Mouse (Mus musculus) NIH3T3 (cell line): ENCODE results near the gene Gch1.

Experiments used
- DNase-seq: peaks from one replicate; pipeline ENCODE4 v3.0.0-alpha.2; 2012; ENCODE audit warnings: low read depth

Gene Gch1

DNA sequence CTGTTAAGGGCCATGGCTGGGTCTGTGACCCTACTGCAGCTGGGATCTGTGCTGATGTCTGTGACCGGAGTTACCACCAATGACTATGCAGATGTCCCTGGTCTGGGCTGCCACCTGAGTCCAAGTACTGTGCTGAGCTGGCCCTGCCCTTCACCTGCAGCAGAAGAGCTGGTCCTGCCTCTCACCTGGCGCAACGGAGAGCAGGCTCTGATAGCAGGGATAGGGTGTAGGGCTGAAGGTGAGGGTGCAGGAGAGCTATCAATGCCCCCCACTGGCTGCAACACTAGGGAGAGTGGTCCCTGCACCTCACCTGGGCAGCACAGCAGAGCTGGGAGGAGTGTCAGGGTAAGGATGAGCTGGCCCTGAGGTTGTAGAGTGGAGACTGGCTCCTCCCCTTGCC, 17.4 kb upstream of the Gch1 start:
- no peak for DNase-seq

- no peak for DNase-seq
These were observed 16.2 kb upstream of the Gch1 start for GRCm38 (mm10) chr14:47205270-47205972.

DNA sequence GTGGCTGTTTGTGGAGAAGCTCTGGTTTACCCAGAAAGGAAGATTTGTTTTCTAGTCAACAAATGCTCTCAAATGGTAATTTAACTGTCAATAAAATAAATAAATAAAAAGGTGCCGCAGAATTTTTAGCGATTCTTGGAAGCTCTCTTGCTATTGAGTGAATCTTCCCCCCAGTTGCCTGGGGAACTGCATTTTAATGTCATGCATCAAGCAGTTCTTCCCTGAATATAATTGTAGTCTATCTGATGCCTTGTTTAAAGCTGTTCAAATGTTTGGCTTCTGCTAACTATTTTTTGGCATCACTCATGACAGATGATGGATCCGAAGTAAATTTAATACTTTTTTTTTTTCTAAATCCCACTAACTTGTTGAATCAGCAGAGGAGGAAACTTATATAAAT, 8.1 kb upstream of the Gch1 start:
- DNase-seq: no peak

DNA sequence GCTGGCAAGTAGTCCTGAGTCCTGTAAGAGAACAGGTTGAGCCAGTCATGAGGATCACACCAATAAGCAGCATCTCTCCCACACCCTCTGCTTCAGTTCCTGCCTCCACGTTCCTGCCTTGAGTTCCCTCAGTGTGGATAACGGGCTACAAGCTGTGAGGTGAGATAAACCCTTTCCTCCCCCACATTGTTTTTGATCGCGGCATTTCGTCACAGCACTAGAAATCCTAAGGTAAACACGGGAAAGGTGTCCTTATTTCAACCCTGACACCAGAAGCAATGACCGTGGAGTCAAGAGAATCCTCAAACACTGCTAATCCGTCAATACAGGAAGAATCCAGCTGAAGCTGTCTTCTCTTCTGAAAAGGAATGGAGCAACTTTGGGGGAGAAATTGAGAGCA, 7.5 kb upstream of the Gch1 start:
- no peak for DNase-seq

GRCm38 (mm10) chr14:47194096-47194495, 4.9 kb upstream of the Gch1 start:
- no peak for DNase-seq

GRCm38 (mm10) chr14:47193506-47193905, 4.3 kb upstream of the Gch1 start:
- no peak for DNase-seq

GRCm38 (mm10) chr14:47191861-47192260, 2.6 kb upstream of the Gch1 start:
- DNase-seq: no peak

DNA sequence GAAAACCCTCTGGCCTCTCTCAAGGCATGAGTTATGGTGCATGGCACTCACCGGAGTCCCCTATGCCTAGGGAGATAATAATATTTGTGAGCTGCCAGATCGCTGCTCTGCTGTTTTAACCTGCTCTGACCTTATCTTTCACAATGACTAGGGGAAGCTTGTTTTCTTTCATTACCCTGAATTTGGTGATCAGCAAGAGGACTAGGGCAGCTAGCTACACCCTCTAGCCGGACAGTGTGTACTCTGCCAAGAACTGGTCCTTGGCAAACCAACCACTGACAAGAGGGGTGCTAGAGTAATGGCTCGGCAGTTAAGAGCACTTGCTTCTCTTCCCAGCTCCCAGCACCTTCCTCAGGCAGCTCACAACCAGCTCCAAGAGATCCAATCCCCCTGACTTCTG, 1.4 kb upstream of the Gch1 start:
- DNase-seq: no peak

- no peak for DNase-seq
These were observed 382 bp upstream of the Gch1 start for GRCm38 (mm10) chr14:47189635-47189955.

DNA sequence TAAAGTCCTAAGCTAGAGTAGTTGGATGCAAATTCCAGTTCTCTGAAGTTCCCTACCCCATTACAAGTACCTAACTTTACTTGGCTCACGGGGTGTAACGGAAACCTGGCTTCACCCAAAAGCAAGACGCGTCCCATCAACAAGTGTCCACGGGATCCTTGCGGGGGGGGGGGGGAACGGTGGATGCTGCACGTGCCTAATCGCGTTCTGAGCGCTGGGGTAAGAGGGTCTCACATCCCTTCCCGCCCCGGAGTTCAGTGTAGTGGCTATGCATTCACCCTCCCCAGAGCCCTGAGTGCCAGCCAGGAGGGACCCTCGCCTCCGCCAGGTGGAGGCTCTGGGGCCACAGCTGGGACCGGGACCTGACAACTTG, 752 bp downstream of the Gch1 start:
- no peak for DNase-seq

- no peak for DNase-seq
These were observed 1.4 kb downstream of the Gch1 start for GRCm38 (mm10) chr14:47187666-47188360.

DNA sequence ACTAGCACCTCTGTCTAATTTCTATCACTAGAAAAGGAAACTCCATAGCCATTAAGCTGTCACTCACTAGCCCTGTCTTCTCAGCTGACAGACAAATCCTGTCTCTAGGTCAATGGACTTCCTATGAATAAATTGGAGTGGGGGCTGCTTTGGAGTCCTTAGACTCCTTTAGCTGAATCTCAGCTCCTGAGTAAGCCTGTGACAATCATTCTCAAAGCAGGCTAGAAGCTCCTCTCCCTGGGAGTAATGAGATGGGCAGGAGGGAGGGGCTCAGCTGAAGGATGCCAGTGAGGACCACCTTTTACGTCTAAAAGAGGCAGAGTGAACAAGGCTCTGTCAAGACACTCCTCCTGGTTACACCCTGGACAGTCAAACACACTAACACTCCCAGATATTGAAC, 2.0 kb downstream of the Gch1 start:
- no peak for DNase-seq

DNA sequence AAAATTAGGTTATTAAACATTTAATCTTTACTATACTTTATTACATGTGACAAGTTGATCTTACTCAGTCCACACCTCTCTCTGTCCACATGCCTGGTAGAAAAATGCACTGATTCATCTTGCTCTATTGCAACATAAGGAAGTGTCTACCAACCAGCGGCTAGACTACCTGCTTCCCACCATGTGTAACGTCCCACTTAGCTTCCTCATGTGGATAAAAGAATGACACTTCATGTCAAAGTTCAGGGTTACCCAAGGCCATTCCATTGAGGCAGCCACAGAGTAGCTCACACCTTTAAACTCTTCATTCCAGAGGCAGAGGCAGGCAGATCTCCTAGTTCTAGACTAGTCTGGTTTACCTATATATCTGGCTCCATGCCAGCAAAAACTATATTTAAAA, 2.7 kb downstream of the Gch1 start:
- DNase-seq: no peak

DNA sequence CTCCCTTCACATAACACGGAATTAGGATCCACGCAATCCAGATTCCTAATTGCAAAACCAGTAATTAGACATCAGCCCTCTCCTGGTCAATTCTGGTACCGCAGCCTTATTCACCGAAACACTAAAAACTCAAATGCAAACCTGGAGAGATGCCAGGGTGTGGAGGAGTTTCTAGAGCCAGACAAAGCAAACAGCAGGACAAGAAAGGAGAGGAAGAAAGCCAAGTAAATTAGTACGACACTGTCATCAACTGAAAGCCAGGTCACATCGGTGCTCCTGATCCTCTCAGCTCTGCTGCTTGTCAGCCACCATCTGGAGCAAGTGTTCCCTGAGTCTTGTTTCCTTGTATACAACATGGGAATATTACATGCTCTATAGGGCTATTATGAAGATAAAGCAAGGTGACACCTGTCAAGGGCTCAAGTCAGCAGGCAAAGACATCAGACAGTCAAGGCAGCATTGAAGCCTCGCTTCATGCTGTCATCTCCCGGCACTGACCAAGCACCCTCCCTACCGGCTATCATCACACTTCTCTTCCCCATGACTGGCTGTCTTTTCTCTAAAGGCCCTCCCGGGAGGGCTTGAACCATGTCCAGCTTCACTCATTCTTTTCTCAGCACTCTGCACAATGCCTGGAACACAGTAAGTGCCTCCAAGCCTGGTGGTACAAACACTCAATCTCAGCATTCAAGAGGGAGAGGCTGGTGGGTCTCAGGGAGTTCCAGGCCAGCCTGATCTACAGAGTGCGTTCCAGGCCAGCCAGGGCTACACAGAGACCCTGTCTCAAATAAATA, 7.5 kb downstream of the Gch1 start:
- DNase-seq: peak; percentile 64

DNA sequence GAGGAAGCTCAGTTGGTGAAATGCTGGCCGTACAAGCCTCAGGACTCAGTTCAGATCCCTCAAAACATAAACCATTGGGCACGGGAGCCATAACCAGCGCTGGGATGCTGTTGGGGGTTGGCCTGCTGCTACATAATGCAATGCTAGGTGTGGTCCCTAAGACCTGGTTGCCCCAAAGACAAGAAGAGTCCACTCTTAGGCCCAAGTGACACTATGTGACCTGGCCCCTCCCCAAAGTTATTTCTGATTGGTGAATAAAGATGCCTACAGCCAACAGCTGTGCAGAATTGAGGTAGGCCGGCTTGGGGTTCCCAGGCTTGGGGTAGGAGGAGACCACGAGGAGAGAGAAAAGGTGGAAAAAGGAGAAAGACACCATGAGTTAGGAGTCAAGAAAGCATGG, 10.4 kb downstream of the Gch1 start:
- DNase-seq: no peak

- peak; percentile 90 for DNase-seq
These were observed 11.3 kb downstream of the Gch1 start for GRCm38 (mm10) chr14:47177846-47178414.

DNA sequence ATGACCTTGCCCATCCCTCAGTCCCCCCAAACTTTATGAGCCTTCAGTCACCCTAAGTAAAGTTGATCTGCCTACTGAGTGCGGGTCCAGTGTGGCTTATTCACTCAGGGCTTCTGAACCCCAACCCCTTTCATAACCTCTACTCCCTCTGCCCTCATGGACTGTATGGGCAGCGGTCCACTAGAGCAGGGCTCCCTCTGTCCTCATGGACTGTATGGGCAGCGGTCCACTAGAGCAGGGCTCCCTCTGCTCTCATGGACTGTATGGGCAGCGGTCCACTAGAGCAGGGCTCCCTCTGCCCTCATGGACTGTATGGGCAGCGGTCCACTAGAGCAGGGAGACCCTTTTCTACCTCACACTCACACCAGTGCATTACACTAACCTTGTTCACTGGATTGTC, 13.0 kb downstream of the Gch1 start:
- DNase-seq: no peak

DNA sequence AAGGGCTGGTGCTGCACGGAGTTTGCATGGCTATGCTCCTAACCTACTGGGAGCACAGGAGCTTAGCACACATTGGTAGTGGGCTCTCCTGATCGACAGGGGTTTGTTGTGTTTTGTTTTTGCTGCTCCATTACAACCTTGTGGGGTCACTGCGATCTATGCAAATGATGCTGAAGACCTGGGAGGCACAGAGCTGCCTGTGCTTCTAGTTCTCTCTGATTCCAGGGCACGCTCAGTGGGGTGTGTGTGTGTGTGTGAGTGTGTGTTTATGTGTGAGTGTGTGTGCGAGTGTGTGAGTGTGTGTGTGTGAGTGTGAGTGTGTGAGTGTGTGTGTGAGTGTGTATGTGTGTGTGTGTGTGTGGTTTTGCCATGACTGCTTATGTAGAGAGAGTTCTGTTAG, 14.1 kb downstream of the Gch1 start:
- DNase-seq: no peak

GRCm38 (mm10) chr14:47172073-47172472, 17.1 kb downstream of the Gch1 start:
- no peak for DNase-seq

GRCm38 (mm10) chr14:47170499-47171109, 18.6 kb downstream of the Gch1 start:
- no peak for DNase-seq

DNA sequence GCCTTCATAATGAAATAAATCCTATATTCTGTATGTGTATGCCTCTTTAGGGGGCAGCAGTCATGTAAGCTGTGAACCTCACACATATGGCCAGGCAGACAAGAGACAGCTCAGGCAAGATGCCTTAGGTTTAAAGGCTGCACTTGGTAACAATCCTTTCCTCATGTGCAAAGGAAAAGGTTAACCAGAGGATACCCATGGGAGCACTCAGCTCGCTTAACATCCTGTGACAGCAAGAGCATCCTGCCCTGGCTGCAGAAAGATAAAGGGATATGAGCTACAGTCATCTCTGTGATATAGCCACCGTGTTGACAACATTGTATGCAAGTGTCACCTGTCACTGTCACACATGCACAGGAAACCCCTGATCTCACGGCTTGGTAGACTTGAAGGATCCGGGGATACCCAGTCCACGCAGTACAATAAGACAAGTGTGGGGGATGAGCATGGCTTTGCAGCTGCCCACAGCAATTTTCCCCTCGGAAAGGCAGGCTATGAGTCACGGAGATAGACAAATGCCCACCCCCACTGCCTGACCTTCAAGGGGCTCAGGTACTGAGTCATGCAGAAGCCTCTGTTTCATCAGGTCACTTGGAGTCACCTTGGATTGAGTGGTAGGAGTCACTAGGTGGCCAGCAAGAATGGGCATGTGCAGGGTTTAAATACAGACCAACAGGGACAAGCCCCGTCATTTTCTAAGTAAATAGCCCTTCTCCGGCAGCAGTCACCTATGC, 19.4 kb downstream of the Gch1 start:
- DNase-seq: no peak

DNA sequence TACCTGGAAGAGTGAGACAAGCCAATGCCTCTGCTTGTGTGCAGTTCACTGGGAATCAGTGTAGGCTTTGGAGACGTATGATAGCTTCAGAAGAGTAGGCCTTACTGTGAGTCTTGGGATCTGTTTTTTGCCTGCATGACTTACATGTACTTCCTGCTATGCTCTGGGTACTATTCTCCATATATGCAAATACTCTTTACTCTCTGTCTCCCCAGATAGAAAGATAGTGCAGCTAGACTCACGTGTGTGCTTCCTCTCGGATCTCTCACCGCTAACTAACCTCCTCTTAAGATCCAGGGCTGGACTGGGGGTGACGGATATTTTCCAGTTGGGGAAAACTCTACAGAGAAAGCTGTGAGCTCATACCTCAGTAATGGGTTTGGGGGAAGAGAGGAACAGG, 23.5 kb downstream of the Gch1 start:
- DNase-seq: no peak
